Mouse (Mus musculus) liver, embryonic 14.5 days (tissue): Measurements from ENCODE around the gene Gm49368.

ENCODE experiments used
- CTCF ChIP-seq: IDR thresholded peaks from 2 replicates; pipeline ENCODE4 v1.5.1; 2016; ENCODE audit warnings: antibody characterized with exemption, low read depth, control low read depth
- EP300 ChIP-seq: IDR thresholded peaks from 2 replicates; pipeline ENCODE4 v1.6.1; 2016; ENCODE audit warnings: antibody characterized with exemption, low read depth

- TF ChIP-seq CTCF (no peak), EP300 (no peak)
Observed at GRCm38 (mm10) chr7:128089141-128089540, 26.7 kb downstream of the Gm49368 start.
